Mouse (Mus musculus) gastrocnemius, adult 2 months (tissue): Measurements from ENCODE around the gene Evi5. TPM values are rescaled to one million over a fixed set of nuclear protein-coding genes. Genes with fewer than 3 reads are reported as not detected.

ENCODE experiments used
- DNase-seq: peaks from one replicate; pipeline ENCODE4 v3.0.0; 2022
- H3K27ac ChIP-seq: fragments of 200-600 bp; 2 replicates; pipeline ENCODE4 v1.8.1; 2022; ENCODE audit warnings: mild to moderate bottlenecking
- H3K4me3 ChIP-seq: fragments of 200-600 bp; 2 replicates; pipeline ENCODE4 v1.8.1; 2022; ENCODE audit warnings: mild to moderate bottlenecking, moderate library complexity
- CTCF ChIP-seq: fragments of 200-600 bp; IDR thresholded peaks from 2 replicates; pipeline ENCODE4 v1.8.1; 2022; ENCODE audit warnings: antibody characterized with exemption, mild to moderate bottlenecking, moderate library complexity
- intact Hi-C: fragments of 180-260 bp; cut with DNase I; formaldehyde crosslinking; loops from one replicate; pipeline ENCODE4 v1.15.1; 2025
- total RNA-seq, 2 experiments: library from RNA; stranded (reverse); gene quantifications; 2 replicates each; pipeline ENCODE4 v1.2.3; 2021

The Evi5 gene
- total RNA-seq, 2 experiments from 2014 or later = 16.6 to 17.5 TPM

GRCm38 (mm10) chr5:107753656-107754055, 121.3 kb downstream of the Evi5 start:
- Histone ChIP-seq H3K4me3 (no peak overlapping the region), H3K27ac (no peak overlapping the region)
- TF ChIP-seq CTCF = no peak
- intact Hi-C loops = no loop called here
- DNase-seq = no peak

- H3K27ac ChIP-seq = no peak overlapping the region; the same call in 1 of the 2 replicates
- TF ChIP-seq CTCF = no peak
- DNase-seq = no peak
- intact Hi-C loops = no loop called here
- no peak overlapping the region for H3K4me3 ChIP-seq
Measured at GRCm38 (mm10) chr5:107749229-107749916, 125.5 kb downstream of the Evi5 start.

GRCm38 (mm10) chr5:107739023-107739422, 135.9 kb downstream of the Evi5 start:
- Histone ChIP-seq H3K27ac (no peak overlapping the region), H3K4me3 (no peak overlapping the region)
- TF ChIP-seq CTCF = no peak
- DNase-seq = no peak
- intact Hi-C loops = no loop called here

GRCm38 (mm10) chr5:107738296-107738695, 136.6 kb downstream of the Evi5 start:
- Histone ChIP-seq H3K27ac (no peak overlapping the region), H3K4me3 (no peak overlapping the region)
- intact Hi-C loops = no loop called here
- DNase-seq = no peak
- no peak for TF ChIP-seq CTCF

GRCm38 (mm10) chr5:107736171-107736570, 138.7 kb downstream of the Evi5 start:
- Histone ChIP-seq H3K4me3 (no peak overlapping the region), H3K27ac (no peak overlapping the region)
- no peak for TF ChIP-seq CTCF
- intact Hi-C loops = no loop called here
- DNase-seq = no peak

GRCm38 (mm10) chr5:107731844-107732243, 143.1 kb downstream of the Evi5 start:
- TF ChIP-seq CTCF = no peak
- intact Hi-C loops = no loop called here
- DNase-seq = no peak
- Histone ChIP-seq H3K27ac (no peak overlapping the region), H3K4me3 (no peak overlapping the region)

GRCm38 (mm10) chr5:107731408-107731807, 143.5 kb downstream of the Evi5 start:
- Histone ChIP-seq H3K27ac (no peak overlapping the region), H3K4me3 (no peak overlapping the region)
- intact Hi-C loops = no loop called here
- no peak for DNase-seq
- no peak for TF ChIP-seq CTCF

- peak overlapping the region; percentile 68 for H3K4me3 ChIP-seq
- DNase-seq = no peak
- H3K27ac ChIP-seq = no peak overlapping the region
- no peak for TF ChIP-seq CTCF
- intact Hi-C loops = no loop called here
Measured at GRCm38 (mm10) chr5:107727007-107727402, 147.9 kb downstream of the Evi5 start.

- no peak for TF ChIP-seq CTCF
- no peak overlapping the region for H3K27ac ChIP-seq
- intact Hi-C loops = no loop called here
- peak overlapping the region; percentile 68 for H3K4me3 ChIP-seq
- no peak for DNase-seq
Measured at GRCm38 (mm10) chr5:107726281-107727006, 148.5 kb downstream of the Evi5 start.

- no peak for TF ChIP-seq CTCF
- Histone ChIP-seq H3K4me3 (peak within 1 kb of the TSS; percentile 68), H3K27ac (no peak within 1 kb of the TSS)
- no peak for DNase-seq
- intact Hi-C loops = no loop called here
Measured at GRCm38 (mm10) chr5:107725435-107726261, 149.3 kb downstream of the Evi5 start, which contains the start of gene Gfi1. Gfi1 (minus strand) TSS chr5:107726036.

GRCm38 (mm10) chr5:107724661-107725434, 150.1 kb downstream of the Evi5 start:
- H3K27ac ChIP-seq = no peak overlapping the region

More at GRCm38 (mm10) chr5:107724661-107725434, 150.1 kb downstream of the Evi5 start:
- intact Hi-C loops = no loop called here
- TF ChIP-seq CTCF = no peak
- no peak for DNase-seq
- peak overlapping the region; percentile 68 for H3K4me3 ChIP-seq
